8 mouse cellular contexts compared by ENCODE assay signal in genomic region chr5:46347368-46348083, GRCm38 (mm10).
DNase-seq lines count a peak whose midpoint lies in the region; ATAC-seq and TF ChIP-seq lines count a peak whose summit lies in the region.

No protein-coding gene starts in this region.

- intact Hi-C loops in gastrocnemius, adult 2 months (cut with DNase I) = loop anchor here (2.0 to 5.0 kb wide), 2 partner anchors 591 to 875 kb away; no protein-coding TSS in a partner anchor

- DNase-seq in WW6 (ENCODE audit: low read depth, low spot score) = peak; percentile 57
- peak; percentile 76 to 83 for DNase-seq in cerebellum, postnatal 25 days
- peak; percentile 45 for DNase-seq in gastrocnemius, adult 2 months
- DNase-seq in hindbrain, postnatal 0 days (ENCODE audit: low spot score) = peak; percentile 92
- DNase-seq in left cerebral cortex, adult 11 months (ENCODE audit: low spot score) = peak; percentile 58
- DNase-seq in right cerebral cortex, postnatal 14 days = peak; percentile 80
- peak; percentile 47 to 77 for DNase-seq in urinary bladder, postnatal 4 days (ENCODE audit: low spot score in 2 of 2)

- peak overlapping the region; percentile 42 for H3K4me2 ChIP-seq in hindbrain, postnatal 0 days (ENCODE audit: low read depth, low read length)

- WGBS in hindbrain, postnatal 0 days = 17% methylated on average over 16 of the region's 16 CpGs

- peak; percentile 88 for ATAC-seq in hindbrain, postnatal 0 days
- ATAC-seq in megakaryocyte progenitor cell, adult 5-6 weeks (replicated peaks; ENCODE audit: poor library complexity) = peak; percentile 98

- no peak overlapping the region for H3K27ac ChIP-seq in gastrocnemius, adult 2 months
- no peak overlapping the region for H3K27ac ChIP-seq in hindbrain, postnatal 0 days

- H3K36me3 ChIP-seq in hindbrain, postnatal 0 days (ENCODE audit: insufficient read depth, low read length) = no peaks in the 10 kb centered on the region

- H3K9me3 ChIP-seq in hindbrain, postnatal 0 days (ENCODE audit: low read length) = no peaks in the 10 kb centered on the region

- H3K27me3 ChIP-seq in hindbrain, postnatal 0 days (ENCODE audit: insufficient read depth, low read length) = no peaks in the 10 kb centered on the region

- TF ChIP-seq CTCF in gastrocnemius, adult 2 months (IDR thresholded peaks at IDR 0.05) = peak; percentile 85
- TF ChIP-seq CTCF in hindbrain, postnatal 0 days (IDR thresholded peaks at IDR 0.05; ENCODE audit: low read depth) = peak; percentile 88

- no peaks in the 10 kb centered on the region for H3K4me1 ChIP-seq in hindbrain, postnatal 0 days (ENCODE audit: insufficient read depth, low read length)

- no peak overlapping the region; the same call in 1 of the 2 replicates for H3K9ac ChIP-seq in hindbrain, postnatal 0 days (replicated peaks; ENCODE audit: low read length)

- H3K4me3 ChIP-seq in gastrocnemius, adult 2 months = no peak overlapping the region
- peak overlapping the region; percentile 14; the same call in 1 of the 2 replicates for H3K4me3 ChIP-seq in hindbrain, postnatal 0 days (ENCODE audit: low read length)
